Mouse (Mus musculus): ENCODE measurements around the gene Tubg1. TPM values are rescaled to one million over a fixed set of nuclear protein-coding genes. Genes with fewer than 3 reads are reported as not detected.

The Tubg1 gene
- 32.5 and 37.8 TPM in 2 replicates for total RNA-seq (2017)

DNA sequence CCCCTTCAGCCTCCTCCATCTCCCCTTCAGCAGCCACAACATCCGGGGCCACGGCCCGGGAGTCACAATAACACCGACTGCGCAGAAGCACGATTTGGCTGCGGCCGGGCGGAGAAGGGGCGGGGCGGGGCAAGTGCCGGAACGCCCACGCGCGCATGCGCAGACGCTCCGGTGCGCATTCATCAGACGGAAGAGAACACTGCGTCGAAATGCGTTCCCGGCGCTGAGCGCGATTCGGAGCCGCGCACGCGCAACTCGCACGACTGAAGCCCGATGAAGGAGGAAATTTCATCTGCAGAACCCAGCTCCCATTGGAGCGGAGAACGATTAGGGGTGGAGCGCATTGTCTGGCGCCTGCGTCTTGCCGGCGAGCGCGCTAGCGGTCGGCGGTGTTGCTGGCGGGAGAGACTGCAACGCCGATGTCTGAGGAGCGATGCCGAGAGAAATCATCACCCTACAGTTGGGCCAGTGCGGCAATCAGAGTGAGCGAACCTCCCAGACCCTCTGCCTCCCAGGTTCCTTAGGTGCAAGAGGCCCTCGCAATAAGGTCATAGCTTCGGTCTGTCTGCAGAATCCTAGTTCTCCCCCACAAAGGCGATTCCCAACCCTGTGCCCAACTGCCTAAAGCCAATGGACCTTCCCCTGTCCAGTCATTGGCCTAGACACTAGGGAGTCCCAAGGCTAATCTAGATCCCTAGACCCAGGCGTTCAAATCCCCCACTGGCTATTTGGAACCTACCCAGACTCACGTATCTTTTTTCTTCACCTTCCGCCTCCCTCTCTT is at the start of gene Tubg1, which contains the start of gene Retreg3:
Gene Tubg1, plus strand, starts transcription at position 178 of the 784 bp plus-strand sequence.
Gene Retreg3, minus strand, starts transcription at position 133 of the 784 bp plus-strand sequence.
- peak; percentile 89 for ATAC-seq (replicated peaks; ENCODE audit: low read depth, poor library complexity, severe bottlenecking)

DNA sequence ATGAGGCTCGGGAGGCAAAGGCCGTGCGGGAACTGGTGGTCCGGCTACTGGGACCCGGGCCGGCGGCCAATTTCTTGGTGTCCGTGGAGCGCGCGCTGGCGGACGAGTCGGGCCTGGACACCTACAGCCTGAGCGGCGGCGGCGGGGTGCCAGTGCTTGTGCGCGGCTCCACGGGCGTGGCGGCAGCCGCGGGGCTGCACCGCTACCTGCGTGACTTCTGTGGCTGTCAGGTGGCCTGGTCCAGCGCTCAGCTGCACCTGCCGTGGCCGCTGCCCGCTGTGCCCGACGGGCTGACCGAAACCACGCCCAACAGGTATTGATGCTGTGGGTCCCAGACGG is 49.6 kb upstream of the Tubg1 start:
- no peak for ATAC-seq (replicated peaks; ENCODE audit: low read depth, poor library complexity, severe bottlenecking)

DNA sequence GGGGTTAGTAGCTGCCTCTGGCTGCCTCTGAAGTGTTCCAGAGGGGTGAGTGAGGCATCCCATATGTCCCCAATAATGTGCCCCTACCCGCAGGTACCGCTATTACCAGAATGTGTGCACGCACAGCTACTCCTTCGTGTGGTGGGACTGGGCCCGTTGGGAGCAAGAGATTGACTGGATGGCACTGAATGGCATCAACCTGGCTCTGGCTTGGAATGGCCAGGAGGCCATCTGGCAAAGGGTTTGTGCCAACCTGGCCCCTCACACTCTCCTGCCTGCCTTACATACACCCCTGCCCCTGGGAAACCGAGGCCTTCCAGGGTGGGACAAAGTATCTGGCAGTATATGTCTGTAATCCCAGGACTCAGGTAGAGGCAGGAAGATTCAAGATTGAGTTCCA is 48.8 kb upstream of the Tubg1 start:
- no peak for ATAC-seq (replicated peaks; ENCODE audit: low read depth, poor library complexity, severe bottlenecking)

DNA sequence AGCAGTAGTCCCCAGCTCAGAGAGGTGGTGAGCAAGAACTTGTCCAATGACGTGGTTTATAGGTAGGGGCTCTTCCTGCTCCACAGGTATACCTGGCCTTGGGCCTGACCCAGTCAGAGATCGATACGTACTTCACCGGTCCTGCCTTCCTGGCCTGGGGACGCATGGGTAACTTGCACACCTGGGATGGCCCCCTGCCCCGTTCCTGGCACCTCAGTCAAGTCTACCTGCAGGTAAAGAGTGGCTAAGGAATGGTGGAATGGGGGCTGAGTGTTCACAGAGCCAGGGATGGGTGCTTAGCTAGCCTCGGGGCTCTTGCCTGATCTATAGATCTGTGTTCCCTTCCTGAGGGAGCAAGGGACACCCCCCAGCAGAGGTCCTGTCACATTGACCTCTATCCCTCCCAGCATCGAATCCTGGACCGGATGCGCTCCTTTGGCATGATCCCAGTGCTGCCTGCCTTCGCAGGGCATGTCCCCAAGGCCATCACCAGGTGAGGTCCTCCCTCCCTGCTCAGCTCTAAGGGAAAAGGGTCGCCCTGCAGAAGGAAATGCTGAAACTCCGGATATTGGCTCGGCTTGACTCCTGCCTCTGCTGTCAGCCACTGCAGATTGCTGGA is 47.8 kb upstream of the Tubg1 start:
- ATAC-seq (replicated peaks; ENCODE audit: low read depth, poor library complexity, severe bottlenecking): no peak

DNA sequence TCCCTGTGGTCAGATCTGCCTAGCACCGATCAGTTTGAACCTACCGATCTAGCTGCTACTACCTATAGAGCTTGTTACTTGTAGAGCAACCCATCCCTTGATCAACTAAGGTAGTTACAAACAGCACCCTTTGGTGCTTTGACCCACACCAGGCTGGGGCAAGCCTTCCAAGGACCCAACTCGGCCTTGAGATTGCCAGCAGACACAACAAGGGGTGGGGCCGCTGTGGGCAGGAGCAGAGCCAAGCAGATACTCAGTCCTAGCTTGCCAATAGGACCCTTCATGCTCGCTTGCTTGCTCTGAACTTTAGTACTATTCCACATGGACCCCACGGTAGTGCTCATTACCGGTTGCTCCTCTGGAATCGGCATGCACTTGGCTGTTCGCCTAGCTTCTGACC is 41.6 kb upstream of the Tubg1 start, which contains the start of gene Hsd17b1:
Gene Hsd17b1, plus strand, starts transcription at position 291 of the 400 bp plus-strand sequence.
- ATAC-seq (replicated peaks; ENCODE audit: low read depth, poor library complexity, severe bottlenecking): no peak

DNA sequence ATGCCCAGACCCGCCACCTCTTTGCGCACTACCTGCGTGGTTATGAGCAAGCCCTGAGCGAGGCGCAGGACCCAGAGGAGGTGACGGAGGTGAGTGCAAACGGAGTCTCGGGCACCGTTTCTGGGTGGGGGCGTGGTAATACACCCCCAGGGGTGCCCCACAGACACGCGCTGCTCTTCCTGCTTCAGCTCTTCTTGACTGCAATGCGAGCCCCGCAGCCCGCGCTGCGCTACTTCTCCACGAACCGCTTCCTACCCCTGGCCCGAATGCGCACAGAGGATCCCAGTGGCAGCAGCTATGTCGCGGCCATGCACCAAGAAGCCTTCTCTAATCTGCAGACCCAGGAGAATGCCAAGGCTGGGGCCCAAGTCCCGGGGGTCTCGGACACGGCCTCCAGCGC is 40.0 kb upstream of the Tubg1 start:
- peak; percentile 19; the same call in 1 of the 2 replicates for ATAC-seq (replicated peaks; ENCODE audit: low read depth, poor library complexity, severe bottlenecking)

DNA sequence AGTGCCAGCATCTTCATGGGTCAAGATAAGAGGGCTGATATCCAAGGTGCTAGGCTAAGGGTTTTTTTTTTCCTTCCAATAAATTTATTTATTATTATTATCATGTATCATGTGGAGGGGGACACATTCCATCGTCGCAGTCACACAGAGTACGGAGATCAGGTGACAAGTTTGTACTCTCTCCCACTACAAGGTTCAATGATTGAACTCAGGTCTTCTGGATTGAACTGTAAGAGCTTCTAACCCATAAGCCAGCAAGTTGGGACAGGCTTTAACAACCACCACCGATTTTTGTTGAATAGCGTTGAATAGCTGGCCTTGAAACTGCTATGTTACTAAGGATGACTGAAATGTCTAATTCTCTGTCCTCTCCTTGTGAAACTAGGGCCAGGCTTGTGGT is 39.3 kb upstream of the Tubg1 start:
- no peak for ATAC-seq (replicated peaks; ENCODE audit: low read depth, poor library complexity, severe bottlenecking)

DNA sequence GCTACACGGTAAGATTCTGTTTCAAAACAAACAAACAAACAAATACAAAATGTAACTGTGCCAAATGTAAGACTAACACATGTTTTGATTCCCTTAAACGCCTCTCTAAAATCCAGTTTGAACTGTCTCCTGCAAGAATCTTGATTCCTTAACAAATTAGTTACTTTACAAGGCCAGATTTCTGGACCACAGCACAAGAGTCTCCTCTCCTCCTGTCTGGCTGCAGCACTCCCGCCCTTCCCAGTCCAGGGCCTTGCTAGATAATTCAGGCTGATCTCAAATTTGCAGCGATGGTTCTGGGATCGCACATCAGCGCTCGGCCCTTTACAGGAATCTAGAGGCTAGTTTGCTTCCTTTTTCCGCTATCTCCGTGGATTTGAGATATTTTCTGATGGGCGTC is 38.1 kb upstream of the Tubg1 start:
- ATAC-seq (replicated peaks; ENCODE audit: low read depth, poor library complexity, severe bottlenecking): no peak

DNA sequence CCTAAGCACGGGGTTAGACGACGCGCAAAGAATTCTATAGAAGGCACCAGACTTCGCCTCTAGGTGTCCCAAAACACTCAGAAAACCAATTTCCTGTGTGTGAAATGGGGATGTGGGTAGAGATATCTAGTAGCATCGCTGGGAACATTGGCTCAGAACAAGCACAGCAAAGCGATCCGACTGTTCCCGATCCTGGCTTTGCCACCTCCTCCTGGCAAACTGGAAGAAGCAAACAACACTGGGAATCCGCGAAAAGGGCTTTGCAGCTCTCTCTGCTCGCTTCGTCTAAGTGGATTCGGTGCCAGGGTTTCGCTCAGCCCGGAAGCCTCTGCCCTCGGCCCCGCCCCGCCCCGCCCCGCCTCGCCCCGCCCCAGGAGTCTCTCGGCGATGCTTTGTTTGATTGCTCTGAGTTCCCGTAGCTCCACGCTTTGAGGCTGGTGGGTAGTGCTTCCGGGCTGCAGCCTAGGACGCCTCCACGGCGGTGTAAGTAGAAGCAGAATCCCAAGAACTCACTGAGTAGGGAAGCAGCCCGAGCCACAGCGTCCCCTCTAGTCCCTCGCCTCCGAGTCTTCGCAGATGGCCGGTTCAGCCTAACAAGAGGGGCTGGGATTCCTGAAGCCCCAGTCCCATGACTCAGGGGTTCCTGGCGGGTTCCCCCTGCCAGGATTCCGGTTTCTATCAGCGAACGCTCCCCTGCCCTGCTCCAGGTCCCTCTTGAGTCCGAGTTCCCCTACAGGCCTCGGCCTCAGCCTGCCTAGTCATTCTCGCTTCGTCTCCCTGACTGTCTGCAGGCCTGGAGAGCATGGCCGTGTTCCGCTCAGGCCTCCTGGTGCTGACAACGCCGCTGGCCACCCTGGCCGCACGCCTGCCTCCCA is 37.3 kb upstream of the Tubg1 start, which contains the start of gene Coasy:
Gene Coasy, plus strand, starts transcription at position 358 of the 875 bp plus-strand sequence.
- ATAC-seq (replicated peaks; ENCODE audit: low read depth, poor library complexity, severe bottlenecking): peak; percentile 61

DNA sequence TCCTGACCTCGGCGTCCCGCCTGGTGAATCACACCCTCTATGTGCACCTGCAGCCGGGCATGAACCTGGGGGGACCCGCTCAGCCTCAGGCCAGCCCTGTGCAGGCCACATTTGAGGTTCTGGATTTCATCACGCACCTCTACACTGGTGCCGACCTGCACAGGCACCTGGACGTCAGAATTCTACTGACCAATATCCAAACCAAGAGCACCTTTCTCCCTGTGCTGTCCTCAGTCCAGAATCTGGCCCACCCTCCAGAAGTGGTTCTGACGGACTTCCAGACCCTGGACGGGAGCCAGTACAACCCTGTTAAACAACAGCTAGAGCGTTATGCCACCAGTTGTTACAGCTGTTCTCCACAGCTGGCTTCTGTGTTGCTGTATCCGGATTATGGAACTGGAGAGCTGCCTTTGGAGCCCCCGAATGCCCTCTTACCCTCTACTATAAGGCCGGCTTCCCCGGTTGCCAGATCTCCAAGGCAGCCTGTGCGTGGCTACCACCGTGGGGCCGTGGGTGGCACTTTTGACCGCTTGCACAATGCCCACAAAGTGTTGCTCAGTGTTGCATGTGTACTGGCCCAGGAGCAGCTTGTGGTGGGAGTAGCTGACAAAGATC is 36.5 kb upstream of the Tubg1 start:
- ATAC-seq (replicated peaks; ENCODE audit: low read depth, poor library complexity, severe bottlenecking): no peak

DNA sequence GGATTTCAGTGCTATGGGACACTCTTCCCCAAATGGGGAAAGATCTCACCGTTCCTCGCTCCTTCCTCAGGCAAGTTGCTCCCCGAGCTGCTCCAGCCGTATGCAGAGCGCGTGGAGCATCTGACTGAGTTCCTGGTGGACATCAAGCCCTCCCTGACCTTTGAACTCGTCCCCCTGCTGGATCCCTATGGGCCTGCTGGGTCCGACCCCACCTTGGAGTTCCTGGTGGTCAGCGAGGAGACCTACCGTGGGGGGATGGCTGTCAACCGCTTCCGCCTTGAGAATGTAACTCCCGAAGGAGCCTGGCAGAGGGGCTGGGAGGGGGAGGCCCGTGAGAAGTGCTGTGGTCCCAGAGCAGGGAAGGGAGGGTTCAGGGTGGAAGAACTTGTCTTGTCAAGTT is 35.5 kb upstream of the Tubg1 start:
- ATAC-seq (replicated peaks; ENCODE audit: low read depth, poor library complexity, severe bottlenecking): no peak

DNA sequence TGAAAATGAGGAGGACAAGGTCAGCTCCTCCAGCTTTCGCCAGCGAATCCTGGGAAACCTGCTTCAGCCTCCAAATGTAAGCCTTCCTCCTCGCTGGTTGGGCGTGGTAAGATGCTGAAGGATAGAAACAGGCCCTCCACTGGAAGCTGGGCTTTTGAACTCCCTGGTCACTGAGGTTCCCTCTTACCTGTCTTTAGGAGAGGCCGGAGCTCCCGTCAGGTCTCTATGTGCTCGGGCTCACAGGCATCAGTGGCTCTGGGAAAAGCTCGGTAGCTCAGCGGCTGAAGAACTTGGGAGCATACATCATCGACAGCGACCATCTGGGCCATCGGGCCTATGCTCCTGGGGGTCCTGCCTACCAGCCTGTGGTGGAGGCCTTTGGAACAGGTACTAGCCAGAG is 34.9 kb upstream of the Tubg1 start:
- no peak for ATAC-seq (replicated peaks; ENCODE audit: low read depth, poor library complexity, severe bottlenecking)

DNA sequence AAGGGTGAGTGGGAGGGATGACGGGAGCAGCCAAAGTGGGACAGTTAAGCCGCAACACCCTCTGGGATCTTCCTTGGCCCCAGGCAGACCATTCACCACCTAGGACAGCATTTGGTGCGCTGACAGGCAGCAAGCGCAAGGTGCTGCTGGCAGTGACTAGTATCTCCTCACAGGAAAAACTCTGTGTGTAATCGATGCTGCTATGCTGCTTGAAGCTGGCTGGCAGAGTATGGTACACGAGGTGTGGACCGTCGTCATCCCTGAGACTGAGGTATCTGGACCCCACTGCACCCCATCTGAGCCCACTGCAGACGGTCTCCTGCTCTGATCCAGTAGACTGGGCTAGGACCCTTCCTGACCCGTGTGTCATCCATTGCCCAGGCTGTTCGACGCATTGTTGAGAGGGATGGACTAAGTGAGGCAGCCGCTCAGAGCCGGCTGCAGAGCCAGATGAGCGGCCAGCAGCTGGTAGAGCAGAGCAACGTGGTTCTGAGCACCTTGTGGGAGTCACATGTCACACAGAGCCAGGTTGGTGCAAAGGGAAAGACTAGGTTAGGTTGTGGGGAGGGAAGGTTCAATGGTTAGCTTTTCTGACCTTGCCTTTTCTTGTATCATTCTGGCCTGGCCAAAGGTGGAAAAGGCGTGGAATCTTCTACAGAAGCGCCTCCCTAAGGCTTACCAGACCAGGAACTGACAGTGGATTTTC is 34.0 kb upstream of the Tubg1 start:
- ATAC-seq (replicated peaks; ENCODE audit: low read depth, poor library complexity, severe bottlenecking): no peak

DNA sequence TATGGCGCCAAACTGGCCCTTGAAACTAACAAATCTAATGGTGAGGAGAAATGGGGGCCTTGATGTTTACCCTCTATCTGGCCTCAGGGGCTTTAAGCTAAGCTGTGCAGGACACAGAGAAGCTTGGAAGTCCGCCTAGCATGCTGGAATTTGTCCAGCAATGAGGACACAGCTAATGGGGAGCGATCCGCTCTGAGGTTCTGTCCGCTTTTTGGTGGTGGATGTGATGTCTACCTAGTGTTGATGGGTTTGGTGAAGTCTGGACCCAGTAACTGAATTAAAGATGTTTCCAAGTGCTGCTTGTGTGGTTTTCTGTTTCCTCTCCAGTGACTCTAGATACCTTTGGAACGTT is 33.4 kb upstream of the Tubg1 start:
- no peak for ATAC-seq (replicated peaks; ENCODE audit: low read depth, poor library complexity, severe bottlenecking)

DNA sequence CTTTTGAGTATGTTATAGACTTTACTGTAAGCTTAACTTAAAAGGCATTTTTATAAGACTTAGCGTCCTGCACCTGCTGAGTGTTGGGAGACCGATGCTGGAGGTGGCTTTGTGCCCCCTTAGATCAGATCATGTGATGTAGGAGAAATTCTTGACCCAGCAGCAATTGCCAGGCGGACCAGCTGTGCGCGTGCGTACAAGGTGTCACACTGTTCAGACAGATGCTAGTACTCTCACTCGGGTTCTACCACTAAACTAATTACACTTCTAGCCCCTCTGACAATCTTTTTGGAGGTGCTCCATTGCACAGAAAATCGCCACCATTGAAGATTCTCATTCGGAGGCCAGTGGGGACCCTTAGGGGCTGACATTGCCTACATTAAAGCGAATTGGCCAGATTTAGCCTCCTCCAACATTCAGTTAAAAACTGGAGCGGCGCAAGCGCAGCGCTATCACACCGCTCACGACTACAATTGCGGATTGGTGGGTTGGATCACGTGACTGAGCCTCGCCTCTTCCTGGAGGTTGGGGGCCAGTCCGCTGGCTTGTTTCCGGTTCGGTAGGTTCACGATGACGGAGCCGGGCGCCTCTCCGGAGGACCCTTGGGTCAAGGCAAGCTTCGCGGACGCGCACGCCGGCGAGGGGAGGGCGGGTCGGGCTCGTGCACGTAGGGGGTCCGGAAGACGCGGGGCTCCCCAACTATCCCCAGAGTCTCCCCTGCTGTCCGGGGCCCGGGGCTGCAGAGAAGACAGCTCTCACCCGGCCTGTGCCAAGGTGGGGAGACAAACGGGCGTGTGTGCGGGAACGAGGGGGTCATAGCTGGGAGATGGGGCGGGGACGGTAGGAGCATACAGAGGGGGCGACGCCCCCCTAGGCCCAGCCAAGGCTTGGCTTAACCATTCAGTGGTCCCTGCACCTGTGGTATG is 32.7 kb upstream of the Tubg1 start, which contains the start of gene Mlx:
Gene Mlx, plus strand, starts transcription at position 522 of the 926 bp plus-strand sequence.
- ATAC-seq (replicated peaks; ENCODE audit: low read depth, poor library complexity, severe bottlenecking): peak; percentile 68

DNA sequence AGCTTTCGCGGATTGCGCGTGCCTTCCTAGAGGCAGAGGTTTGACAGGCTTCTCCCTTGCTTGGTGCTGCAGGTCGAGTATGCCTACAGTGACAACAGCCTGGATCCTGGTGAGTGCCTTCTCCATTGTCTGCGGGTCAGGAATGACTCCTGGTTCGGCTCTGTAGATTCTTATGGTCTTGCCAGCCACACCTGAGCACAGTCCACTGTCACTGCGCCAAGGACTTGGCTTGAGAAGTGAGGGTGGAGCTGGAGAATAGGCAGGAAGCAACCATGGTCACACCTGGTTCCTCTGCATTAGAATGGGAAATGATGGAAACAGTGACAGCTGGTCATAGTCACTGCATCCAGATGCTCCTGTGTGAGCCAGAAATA is 32.1 kb upstream of the Tubg1 start:
- ATAC-seq (replicated peaks; ENCODE audit: low read depth, poor library complexity, severe bottlenecking): no peak

DNA sequence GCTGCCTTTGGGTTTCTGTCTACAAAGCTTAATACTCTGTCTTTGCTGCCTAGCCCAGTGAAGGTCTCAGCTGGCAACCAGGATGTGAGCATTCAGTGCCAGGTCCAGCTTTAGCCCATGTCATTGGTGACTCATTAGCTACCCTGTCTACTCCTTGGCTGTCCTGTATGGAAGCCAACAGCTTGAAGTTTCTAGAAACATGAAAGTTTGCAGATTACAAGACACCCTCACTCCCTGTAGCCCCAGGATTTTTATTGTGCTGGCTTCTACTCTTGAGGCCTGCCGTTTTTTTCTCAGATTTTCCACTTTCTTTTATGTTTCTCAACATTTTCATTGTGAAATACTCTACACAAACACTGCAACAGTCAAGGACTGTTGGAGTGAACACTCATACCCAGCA is 29.8 kb upstream of the Tubg1 start:
- ATAC-seq (replicated peaks; ENCODE audit: low read depth, poor library complexity, severe bottlenecking): no peak

DNA sequence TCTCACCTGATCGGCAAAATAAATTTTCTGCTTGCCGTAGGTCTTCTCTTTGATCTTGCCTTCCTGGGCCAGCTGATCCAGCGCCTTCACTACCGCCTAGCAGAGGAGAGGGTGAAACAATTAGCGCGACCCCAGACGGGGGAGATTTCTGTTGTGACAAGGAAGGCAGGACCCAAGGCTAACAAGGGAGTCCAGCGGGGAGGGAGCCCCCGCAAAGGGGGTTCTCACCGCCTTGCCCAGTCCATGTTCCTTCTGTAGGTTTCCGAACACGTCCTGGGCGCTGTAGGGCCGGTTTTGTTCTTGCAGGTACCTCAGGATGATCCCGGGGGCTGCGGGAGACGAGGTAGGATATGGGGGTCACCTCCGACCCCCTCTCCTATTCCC is 24.8 kb upstream of the Tubg1 start:
- peak; percentile 4; the same call in 1 of the 2 replicates for ATAC-seq (replicated peaks; ENCODE audit: low read depth, poor library complexity, severe bottlenecking)
